27 mouse cellular contexts compared by ENCODE assay signal in the genomic region with DNA sequence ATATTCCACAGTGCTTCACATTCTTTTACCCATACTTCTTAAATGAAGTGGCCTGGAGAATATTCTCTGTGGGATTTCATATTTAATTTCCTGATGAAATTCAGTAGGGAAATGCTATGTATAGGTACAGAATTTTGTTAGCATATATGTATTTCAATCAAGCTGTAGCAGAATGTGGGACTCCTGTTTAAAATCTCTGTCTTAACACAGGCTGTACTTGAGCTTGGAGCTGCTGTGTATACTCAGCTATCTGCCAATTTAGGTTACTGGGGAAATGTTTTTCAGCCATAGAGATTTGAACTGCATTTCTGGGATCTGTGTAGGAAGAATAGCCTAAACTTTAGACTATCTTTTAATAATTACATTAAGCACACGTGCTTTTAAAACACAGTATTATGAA.
"Had no signal": no experiment of that assay in that cellular context is flagged by ENCODE, and none has a peak within 500 bp of the region (broad histone marks: within the 10 kb centered on the region; RNA-seq: fewer than 3 reads in every experiment).

No protein-coding gene starts in this region.

- H3K27me3 ChIP-seq: heart, embryonic 13.5 days; heart, embryonic 15.5 days; hindbrain, embryonic 13.5 days; hindbrain, embryonic 15.5 days; kidney, embryonic 15.5 days; limb, embryonic 13.5 days; limb, embryonic 15.5 days; liver, embryonic 12.5 days had no signal

- H3K36me3 ChIP-seq: heart, embryonic 13.5 days; heart, embryonic 15.5 days; hindbrain, embryonic 13.5 days; hindbrain, embryonic 15.5 days; kidney, embryonic 15.5 days; limb, embryonic 13.5 days; limb, embryonic 15.5 days; liver, embryonic 12.5 days had no signal

- H3K4me2 ChIP-seq: heart, embryonic 11.5 days; heart, embryonic 13.5 days; heart, embryonic 15.5 days; hindbrain, embryonic 13.5 days; hindbrain, embryonic 15.5 days; kidney, embryonic 15.5 days; limb, embryonic 13.5 days; limb, embryonic 15.5 days; liver, embryonic 12.5 days had no signal

- H3K4me3 ChIP-seq: heart, adult 2 months; heart, embryonic 13.5 days; heart, embryonic 15.5 days; hindbrain, embryonic 13.5 days; hindbrain, embryonic 15.5 days; kidney, embryonic 15.5 days; limb, embryonic 13.5 days; limb, embryonic 15.5 days; liver, embryonic 12.5 days had no signal

- DNase-seq: gastrocnemius, postnatal 14 days; gastrocnemius, postnatal 36 days; heart, adult 2 months; heart, postnatal 14 days; heart, postnatal 36 days; kidney, adult 11 months; kidney, adult 2 months; kidney, adult 9 months; kidney, postnatal 14 days; kidney, postnatal 36 days; layer of hippocampus, adult 9-11 months; layer of hippocampus, postnatal 36 days; left cerebral cortex, postnatal 4 days; lung, adult 18-20 months had no signal

- H3K9me3 ChIP-seq: heart, embryonic 13.5 days; heart, embryonic 15.5 days; hindbrain, embryonic 13.5 days; hindbrain, embryonic 15.5 days; kidney, embryonic 15.5 days; limb, embryonic 13.5 days; limb, embryonic 15.5 days; liver, embryonic 12.5 days had no signal

- H3K9ac ChIP-seq: heart, embryonic 13.5 days; heart, embryonic 15.5 days; hindbrain, embryonic 13.5 days; hindbrain, embryonic 15.5 days; kidney, embryonic 15.5 days; limb, embryonic 13.5 days; limb, embryonic 15.5 days; liver, embryonic 12.5 days; liver, embryonic 14.5 days had no signal

- ATAC-seq: hindbrain, postnatal 0 days; intestine, embryonic 16.5 days; liver, embryonic 12.5 days had no signal

- H3K27ac ChIP-seq: heart, adult 2 months; heart, embryonic 13.5 days; heart, embryonic 15.5 days; hindbrain, embryonic 13.5 days; hindbrain, embryonic 15.5 days; hindbrain, postnatal 0 days; kidney, embryonic 15.5 days; kidney, postnatal 0 days; limb, embryonic 13.5 days; limb, embryonic 15.5 days; liver, embryonic 12.5 days; liver, embryonic 14.5 days had no signal

- H3K4me1 ChIP-seq: heart, embryonic 13.5 days; heart, embryonic 15.5 days; hindbrain, embryonic 13.5 days; hindbrain, embryonic 15.5 days; kidney, embryonic 15.5 days; limb, embryonic 13.5 days; limb, embryonic 15.5 days; liver, embryonic 12.5 days had no signal
